Mouse (Mus musculus) C3H10T1/2 (cell line): ENCODE measurements around the gene Olfr101. TPM values are rescaled to one million over a fixed set of nuclear protein-coding genes. Genes with fewer than 3 reads are reported as not detected.

Experiments used
- polyA plus RNA-seq, 2 experiments: library from polyadenylated mRNA; unstranded; fragments of >200 nt; fragmentation: generic; extraction: Trizol; gene quantifications; one replicate each; pipeline ENCODE4 v1.2.1; 2012; ENCODE audit warnings: missing spikeins in 2 of 2

The Olfr101 gene
- not detected for polyA plus RNA-seq

GRCm38 (mm10) chr17:37304213-37304612, at the start of gene Olfr101:
Gene Olfr101 (minus strand): TSS chr17:37304313.

GRCm38 (mm10) chr17:37339598-37339997, 35.5 kb upstream of the Olfr101 start, which contains the start of gene Olfr103:
Gene Olfr103 (minus strand): TSS chr17:37339698.

GRCm38 (mm10) chr17:37316954-37317353, 12.8 kb upstream of the Olfr101 start, which contains the start of gene Olfr102:
Gene Olfr102 (minus strand): TSS chr17:37317054.

GRCm38 (mm10) chr17:37283360-37283759, 20.8 kb downstream of the Olfr101 start, which contains the start of gene Olfr99:
Gene Olfr99 (minus strand): TSS chr17:37283460.

GRCm38 (mm10) chr17:37270058-37270701, 33.9 kb downstream of the Olfr101 start, which contains the start of gene H2-M3:
Gene H2-M3 (plus strand): TSS chr17:37270220.

GRCm38 (mm10) chr17:37263626-37264025, 40.5 kb downstream of the Olfr101 start, which contains the start of gene Olfr98:
Gene Olfr98 (minus strand): TSS chr17:37263749.

Other genes with a start within 250 kb of the Olfr101 start
- not detected for gene Olfr90, start 215.8 kb downstream of the Olfr101 start, polyA plus RNA-seq
- gene Olfr91, start 206.0 kb downstream of the Olfr101 start, polyA plus RNA-seq = not detected
- not detected for gene Olfr92, start 184.2 kb downstream of the Olfr101 start, polyA plus RNA-seq
- gene Olfr93, start 142.8 kb downstream of the Olfr101 start, polyA plus RNA-seq = not detected
- under 1 TPM in 1 of 2 experiments, not detected in 1; 0.34 TPM for gene Ubd, start 110.4 kb downstream of the Olfr101 start, polyA plus RNA-seq
- gene Olfr94, start 103.3 kb downstream of the Olfr101 start, polyA plus RNA-seq = not detected
- not detected for gene Olfr95, start 91.2 kb downstream of the Olfr101 start, polyA plus RNA-seq
- not detected for gene Olfr96, start 84.2 kb downstream of the Olfr101 start, polyA plus RNA-seq
- not detected for gene Olfr97, start 67.0 kb downstream of the Olfr101 start, polyA plus RNA-seq
- gene Olfr98, start 40.6 kb downstream of the Olfr101 start, polyA plus RNA-seq = not detected
- 1 to 10 TPM in 1 of 2 experiments, under 1 TPM in 1; 0.35 to 4.0 TPM for gene H2-M3, start 34.1 kb downstream of the Olfr101 start, polyA plus RNA-seq
- not detected for gene Olfr99, start 20.9 kb downstream of the Olfr101 start, polyA plus RNA-seq
- not detected for gene Olfr102, start 12.7 kb upstream of the Olfr101 start, polyA plus RNA-seq
- not detected for gene Olfr103, start 35.4 kb upstream of the Olfr101 start, polyA plus RNA-seq
- not detected for gene Olfr104-ps, start 55.3 kb upstream of the Olfr101 start, polyA plus RNA-seq
- not detected for gene Olfr105-ps, start 74.7 kb upstream of the Olfr101 start, polyA plus RNA-seq
- not detected for gene Olfr106-ps, start 86.1 kb upstream of the Olfr101 start, polyA plus RNA-seq
- not detected for gene Olfr107, start 94.9 kb upstream of the Olfr101 start, polyA plus RNA-seq
- gene Olfr108, start 141.2 kb upstream of the Olfr101 start, polyA plus RNA-seq = not detected
- gene Olfr109, start 154.6 kb upstream of the Olfr101 start, polyA plus RNA-seq = not detected
- gene H2-M2, start 179.2 kb upstream of the Olfr101 start, polyA plus RNA-seq = not detected
- not detected for gene Olfr110, start 188.2 kb upstream of the Olfr101 start, polyA plus RNA-seq
- not detected for gene Olfr111, start 203.7 kb upstream of the Olfr101 start, polyA plus RNA-seq